Mouse (Mus musculus) embryonic stem cell, embryonic (primary cell): ENCODE measurements around the gene Rcc2.

ENCODE experiments used
- CTCF ChIA-PET, 4 experiments: fragments of 300-600 bp in 2 of 4; fragments of 350-600 bp in 2 of 4; sonication (Branson Sonifier 250); formaldehyde crosslinking; loops; one replicate each; lab custom pipeline; 2022; ENCODE audit warnings: inconsistent platforms in 2 of 4; lab: Charles Lee
- POLR2A ChIA-PET, 4 experiments: fragments of 300-600 bp in 2 of 4; fragments of 350-600 bp in 2 of 4; sonication (Branson Sonifier 250); formaldehyde crosslinking; loops; one replicate each; lab custom pipeline; 2022; ENCODE audit warnings: antibody characterized with exemption in 4 of 4, inconsistent platforms in 1 of 4; lab: Charles Lee

Gene Rcc2

GRCm38 (mm10) chr4:140700269-140701018, at the start of gene Rcc2:
Rcc2 (plus strand) TSS chr4:140700541.
- CTCF ChIA-PET: interaction anchor here in 3 of 4 experiments (0.6 to 1.4 kb wide), 7 partner anchors 10 to 125 kb away, joined by 3 to 7 read pairs (median 3); no protein-coding TSS in a partner anchor
- POLR2A ChIA-PET: interaction anchor here (0.6 to 4.8 kb wide), 54 partner anchors 8 to 1370 kb away, joined by 3 to 71 read pairs (median 4); partner anchors contain the start of genes Necap2 (in 1 of the 4) and Padi6 (in 1 of the 4)

- ChIA-PET CTCF (interaction anchor here in 3 of 4 experiments (0.6 to 1.4 kb wide), 3 partner anchors 15 to 20 kb away, joined by 3 to 5 read pairs (median 5); no protein-coding TSS in a partner anchor), POLR2A (interaction anchor here in 2 of 4 experiments (0.5 to 2.7 kb wide), 6 partner anchors 9 to 19 kb away, joined by 3 to 11 read pairs (median 5); no protein-coding TSS in a partner anchor)
Observed at GRCm38 (mm10) chr4:140653835-140654583, 46.3 kb upstream of the Rcc2 start.

GRCm38 (mm10) chr4:140654798-140655197, 45.5 kb upstream of the Rcc2 start:
- ChIA-PET POLR2A (interaction anchor here in 2 of 4 experiments (0.5 to 2.7 kb wide), 4 partner anchors 8 to 19 kb away, joined by 3 to 11 read pairs (median 3); no protein-coding TSS in a partner anchor), CTCF (interaction anchor here in 3 of 4 experiments (0.6 to 1.4 kb wide), 3 partner anchors 9 to 309 kb away, joined by 3 to 5 read pairs (median 5); no protein-coding TSS in a partner anchor)

- ChIA-PET CTCF (interaction anchor here in 2 of 4 experiments (0.7 kb wide), 3 partner anchors 121 to 751 kb away, joined by 4 to 8 read pairs (median 5); no protein-coding TSS in a partner anchor), POLR2A (interaction anchor here in 2 of 4 experiments (1.0 to 2.0 kb wide), 3 partner anchors 10 to 32 kb away, joined by 3 to 6 read pairs (median 4); no protein-coding TSS in a partner anchor)
Observed at GRCm38 (mm10) chr4:140656529-140656928, 43.8 kb upstream of the Rcc2 start.

- POLR2A ChIA-PET: interaction anchor here in 3 of 4 experiments (0.6 to 3.6 kb wide), 14 partner anchors 9 to 439 kb away, joined by 3 to 23 read pairs (median 4); partner anchors contain the start of gene Arhgef10l (in 1 of the 3)
- CTCF ChIA-PET: interaction anchor here in 3 of 4 experiments (0.5 to 1.4 kb wide), 6 partner anchors 13 to 379 kb away, joined by 3 to 15 read pairs (median 8); no protein-coding TSS in a partner anchor
Observed at GRCm38 (mm10) chr4:140657681-140658575, 42.4 kb upstream of the Rcc2 start.

GRCm38 (mm10) chr4:140661406-140662022, 38.8 kb upstream of the Rcc2 start:
- ChIA-PET CTCF (interaction anchor here in 3 of 4 experiments (0.6 to 2.6 kb wide), 5 partner anchors 13 to 785 kb away, joined by 4 to 10 read pairs (median 6); no protein-coding TSS in a partner anchor), POLR2A (interaction anchor here in 3 of 4 experiments (0.8 to 3.2 kb wide), 9 partner anchors 11 to 79 kb away, joined by 3 to 16 read pairs (median 5); no protein-coding TSS in a partner anchor)

GRCm38 (mm10) chr4:140662453-140662852, 37.9 kb upstream of the Rcc2 start:
- ChIA-PET POLR2A (interaction anchor here in 3 of 4 experiments (0.5 to 3.2 kb wide), 27 partner anchors 8 to 105 kb away, joined by 3 to 16 read pairs (median 6); no protein-coding TSS in a partner anchor), CTCF (interaction anchor here (0.6 to 3.1 kb wide), 10 partner anchors 12 to 353 kb away, joined by 3 to 21 read pairs (median 3); no protein-coding TSS in a partner anchor)

- ChIA-PET CTCF (interaction anchor here (0.6 to 4.1 kb wide), 14 partner anchors 8 to 353 kb away, joined by 3 to 21 read pairs (median 3); no protein-coding TSS in a partner anchor), POLR2A (interaction anchor here in 3 of 4 experiments (0.5 to 3.2 kb wide), 40 partner anchors 8 to 625 kb away, joined by 3 to 16 read pairs (median 5); no protein-coding TSS in a partner anchor)
Observed at GRCm38 (mm10) chr4:140662882-140663585, 37.3 kb upstream of the Rcc2 start.

GRCm38 (mm10) chr4:140665053-140665452, 35.3 kb upstream of the Rcc2 start:
- CTCF ChIA-PET: interaction anchor here in 3 of 4 experiments (0.6 to 4.1 kb wide), 5 partner anchors 9 to 416 kb away, joined by 3 to 21 read pairs (median 14); no protein-coding TSS in a partner anchor
- POLR2A ChIA-PET: interaction anchor here in 2 of 4 experiments (0.5 to 1.0 kb wide), 2 partner anchors 9 to 20 kb away, joined by 4 to 6 read pairs; no protein-coding TSS in a partner anchor

- ChIA-PET POLR2A (interaction anchor here in 2 of 4 experiments (0.6 to 1.8 kb wide), 5 partner anchors 8 to 74 kb away, joined by 3 to 4 read pairs (median 3); no protein-coding TSS in a partner anchor), CTCF (interaction anchor here in 3 of 4 experiments (0.5 to 4.1 kb wide), 4 partner anchors 8 to 436 kb away, joined by 5 to 18 read pairs (median 10); no protein-coding TSS in a partner anchor)
Observed at GRCm38 (mm10) chr4:140665760-140666159, 34.6 kb upstream of the Rcc2 start, which contains the start of gene Arhgef10l. Arhgef10l (minus strand) TSS chr4:140666012.

- POLR2A ChIA-PET: interaction anchor here in 1 of 4 experiments (0.9 kb wide), 1 partner anchor 8 kb away, joined by 4 read pairs; no protein-coding TSS in a partner anchor
- CTCF ChIA-PET: interaction anchor here in 1 of 4 experiments (1.0 to 1.1 kb wide), 2 partner anchors 14 to 77 kb away, joined by 3 read pairs; no protein-coding TSS in a partner anchor
Observed at GRCm38 (mm10) chr4:140667802-140668201, 32.5 kb upstream of the Rcc2 start.

- POLR2A ChIA-PET: interaction anchor here (0.6 to 3.4 kb wide), 34 partner anchors 8 to 457 kb away, joined by 3 to 16 read pairs (median 4); no protein-coding TSS in a partner anchor
Observed at GRCm38 (mm10) chr4:140673527-140674264, 26.6 kb upstream of the Rcc2 start.

GRCm38 (mm10) chr4:140674345-140674926, 25.9 kb upstream of the Rcc2 start:
- ChIA-PET POLR2A (interaction anchor here (0.6 to 3.4 kb wide), 36 partner anchors 9 to 458 kb away, joined by 3 to 16 read pairs (median 4); no protein-coding TSS in a partner anchor), CTCF (interaction anchor here (0.5 to 2.9 kb wide), 164 partner anchors 9 to 1660 kb away, joined by 3 to 25 read pairs (median 4); partner anchors contain the start of genes Arhgef10l (in 1 of the 4) and Rcc2 (in 1 of the 4))

More at GRCm38 (mm10) chr4:140673527-140674264, 26.6 kb upstream of the Rcc2 start:
- CTCF ChIA-PET: interaction anchor here (0.5 to 2.9 kb wide), 145 partner anchors 8 to 1061 kb away, joined by 3 to 25 read pairs (median 4); partner anchors contain the start of genes Arhgef10l (in 1 of the 4) and Rcc2 (in 1 of the 4)
